Mouse (Mus musculus) inflammation-experienced regulatory T-cells, adult 16 weeks (primary cell): ENCODE measurements around the gene Gm45233. TPM values are rescaled to one million over a fixed set of nuclear protein-coding genes. Genes with fewer than 3 reads are reported as not detected.

Experiments
- polyA plus RNA-seq: library from polyadenylated mRNA; unstranded; fragments of 100-300 nt; shearing (Covaris generic); gene quantifications from one replicate; pipeline ENCODE4 v1.2.1, GENCODE M21; 2017

Gm45233 gene
- not detected for polyA plus RNA-seq

DNA sequence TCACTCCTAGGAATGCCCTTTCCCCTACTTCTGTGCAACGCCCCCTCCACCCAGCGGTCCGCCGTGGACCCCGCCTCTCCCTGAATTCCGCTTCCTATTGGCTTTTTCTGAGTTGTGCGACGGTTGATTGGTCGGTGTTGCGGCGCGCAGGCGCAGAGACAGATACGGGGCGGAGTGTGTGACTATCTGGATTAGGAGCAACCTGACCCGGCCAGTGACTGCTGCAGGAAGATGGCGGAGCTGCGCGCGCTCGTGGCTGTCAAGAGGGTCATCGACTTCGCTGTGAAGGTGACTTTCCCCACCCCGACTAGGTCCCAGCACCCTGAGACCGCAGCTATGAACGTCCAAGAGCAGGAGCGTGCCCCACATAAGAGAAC, at the start of gene Gm45233, which contains the start of gene Etfb:
Gm45233 (plus strand) TSS at position 212 of the 377 bp plus-strand sequence.
Etfb (plus strand) TSS at position 167 of the 377 bp plus-strand sequence.

DNA sequence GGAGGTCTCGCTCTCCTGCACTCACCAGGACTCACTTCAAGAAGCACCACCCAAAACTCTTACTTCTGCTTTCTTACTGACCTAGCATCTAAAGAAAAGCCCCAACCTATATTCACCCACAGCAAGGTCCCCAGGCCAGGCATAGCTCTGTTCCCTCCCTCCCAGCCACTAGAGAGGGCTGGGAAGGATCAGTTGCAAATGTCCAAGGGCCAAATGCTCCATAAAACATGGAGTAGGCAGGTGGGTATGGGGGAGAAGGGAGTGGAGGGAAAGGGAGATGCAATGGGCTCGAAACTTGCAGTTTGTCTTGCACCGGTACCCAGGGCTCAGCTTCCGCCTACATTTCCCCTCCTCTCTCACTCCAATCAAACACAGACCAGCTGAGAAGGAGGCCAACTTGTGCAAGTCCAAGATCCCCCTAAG, 35.8 kb upstream of the Gm45233 start, which contains the start of gene Siglecg:
Siglecg (plus strand) TSS at position 74 of the 423 bp plus-strand sequence.

DNA sequence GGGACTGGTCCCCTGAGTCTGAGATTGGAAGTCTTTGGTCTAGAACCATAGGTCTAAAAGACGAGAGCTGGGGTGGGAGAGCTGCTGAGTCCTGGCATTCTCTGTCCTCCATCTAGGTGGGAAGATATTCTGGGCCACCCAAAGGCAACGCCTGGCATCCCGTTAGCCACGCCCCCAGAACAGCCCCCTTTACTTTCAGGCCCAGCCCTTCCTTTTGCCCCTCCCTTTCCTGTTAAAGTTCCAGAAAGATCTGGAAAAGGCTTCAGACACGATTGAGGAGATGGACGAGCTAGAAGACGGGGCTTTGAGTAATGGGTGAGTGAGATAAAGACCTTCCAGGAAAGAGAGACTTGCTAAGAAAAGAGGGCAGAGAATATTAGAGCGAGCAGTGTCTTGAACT, 16.5 kb upstream of the Gm45233 start, which contains the start of gene Lim2:
Lim2 (plus strand) TSS at position 265 of the 400 bp plus-strand sequence.

DNA sequence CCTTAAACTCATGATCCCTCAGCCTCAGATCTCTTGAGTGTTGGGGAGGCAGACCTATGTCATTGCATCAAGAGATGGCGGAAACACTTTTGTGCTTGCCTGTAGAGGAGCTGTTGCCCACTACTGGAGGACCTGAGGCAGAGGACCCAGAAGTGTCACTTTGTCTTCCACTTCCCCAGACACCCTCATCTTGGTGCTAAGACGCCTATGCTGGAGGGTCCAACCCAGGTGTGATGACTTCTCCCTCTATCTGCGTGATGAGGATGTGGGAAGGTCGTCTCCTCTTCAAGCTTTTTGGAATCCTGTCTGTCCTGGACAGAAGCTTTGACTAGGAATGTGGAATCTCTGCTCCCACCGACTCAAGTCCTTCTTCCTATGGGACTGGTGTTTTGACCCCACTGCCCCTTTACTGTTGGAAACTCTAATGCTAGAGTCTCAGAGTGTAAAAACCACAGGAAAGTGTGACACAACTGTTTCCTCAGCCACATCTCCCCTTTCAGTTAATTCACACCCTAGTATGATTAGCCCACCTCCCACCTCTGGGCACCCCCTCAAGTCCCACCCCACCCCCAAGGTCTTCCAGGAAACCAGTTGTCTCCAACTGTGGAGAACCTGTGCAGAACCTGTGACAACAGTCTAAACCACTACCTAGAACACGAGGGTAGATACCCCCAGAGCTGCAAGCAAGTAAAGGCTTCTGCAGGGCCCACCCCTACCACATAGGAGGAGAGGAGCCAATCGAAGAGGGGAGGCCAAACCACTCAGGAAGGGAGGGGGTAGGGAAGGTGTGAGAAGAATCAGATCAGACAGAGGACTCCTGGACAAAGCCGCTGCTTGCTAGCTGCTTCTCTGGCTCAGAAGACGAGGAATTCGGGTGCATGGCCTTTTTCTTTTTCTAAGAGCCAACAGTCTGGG, 7.3 kb upstream of the Gm45233 start, which contains the start of gene Nkg7:
Nkg7 (plus strand) TSS at position 733 of the 915 bp plus-strand sequence.

DNA sequence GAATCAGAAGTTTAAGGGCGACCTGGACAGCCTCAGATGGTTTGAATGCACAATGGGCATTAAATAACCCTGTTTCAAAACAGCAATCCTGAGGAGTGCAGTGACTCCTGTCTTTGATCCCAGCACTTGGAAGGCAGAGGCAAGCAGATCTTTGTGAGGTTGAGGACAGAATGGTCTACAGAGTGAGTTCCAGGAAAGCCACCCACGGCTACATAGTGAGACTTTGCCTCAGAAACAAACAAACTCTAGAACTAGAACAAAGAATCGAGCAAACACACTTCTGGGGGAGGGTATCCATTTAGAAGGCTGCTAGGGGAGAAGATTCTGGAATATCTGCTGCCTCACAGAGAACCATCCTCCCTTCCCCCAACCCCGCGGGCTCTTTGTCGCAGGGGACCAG, 3.4 kb upstream of the Gm45233 start, which contains the start of gene Cldnd2:
Cldnd2 (plus strand) TSS at position 301 of the 400 bp plus-strand sequence.

DNA sequence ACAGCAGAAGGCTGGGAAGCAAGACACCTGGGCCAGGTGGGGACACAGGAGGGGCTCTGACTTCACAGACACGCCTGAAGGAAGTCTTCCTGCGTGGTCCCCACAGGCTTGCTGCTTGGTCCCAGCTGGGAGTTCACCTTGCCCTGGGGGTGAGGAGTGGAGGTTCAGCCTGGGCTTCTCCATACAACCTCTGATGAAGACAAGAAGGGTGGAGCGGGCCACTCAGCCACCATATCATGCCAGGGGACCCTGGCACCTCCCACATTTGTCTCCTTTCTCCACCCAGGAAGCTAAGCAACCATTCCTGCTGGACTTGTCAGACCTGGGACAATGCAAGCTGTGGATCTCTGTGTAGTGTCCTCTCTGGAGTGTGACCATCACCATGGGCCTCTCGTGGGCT, 18.9 kb downstream of the Gm45233 start, which contains the start of gene Vsig10l:
Vsig10l (plus strand) TSS at position 301 of the 400 bp plus-strand sequence.

DNA sequence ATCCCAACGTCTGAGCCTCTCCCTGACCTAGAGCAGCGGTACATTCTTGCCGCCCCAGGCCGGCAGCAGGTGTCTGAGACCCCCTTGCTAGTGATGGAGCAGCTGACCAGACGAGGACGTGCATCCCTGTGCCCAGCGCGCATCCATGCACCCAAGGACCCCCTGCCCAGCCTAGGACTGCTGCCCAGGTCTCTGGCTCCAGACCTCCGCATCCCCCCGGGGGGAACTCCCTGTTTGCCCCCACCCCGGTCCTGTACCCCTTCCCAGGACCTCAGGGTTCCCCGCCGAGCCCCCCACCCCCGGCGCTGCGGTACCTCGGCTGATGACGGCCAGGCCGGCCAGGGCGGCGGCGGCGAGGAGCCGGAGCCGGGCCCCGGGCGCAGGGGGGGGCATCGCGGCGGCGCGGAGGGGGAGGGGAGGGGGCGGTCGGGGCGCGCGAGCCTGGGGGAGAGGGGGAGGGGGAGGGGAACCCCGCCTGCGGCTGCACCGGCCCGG, 45.8 kb downstream of the Gm45233 start, which contains the start of gene Iglon5:
Iglon5 (minus strand) TSS at position 445 of the 495 bp plus-strand sequence.

Other genes starting within 250 kb of the Gm45233 start
- gene Zfp715, start 130.8 kb upstream of the Gm45233 start, polyA plus RNA-seq: 27.5 TPM
- not detected for gene Siglecf, start 92.8 kb upstream of the Gm45233 start, polyA plus RNA-seq
- gene Siglecg, start 35.9 kb upstream of the Gm45233 start, polyA plus RNA-seq: 1.4 TPM
- not detected for gene Lim2, start 16.5 kb upstream of the Gm45233 start, polyA plus RNA-seq
- 124 TPM for gene Nkg7, start 7.1 kb upstream of the Gm45233 start, polyA plus RNA-seq
- 0.45 TPM for gene Cldnd2, start 3.3 kb upstream of the Gm45233 start, polyA plus RNA-seq
- gene Etfb, start within 50 bp of the Gm45233 start, polyA plus RNA-seq: 154 TPM
- gene Vsig10l, start 19.0 kb downstream of the Gm45233 start, polyA plus RNA-seq: 8.1 TPM
- 0.29 TPM for gene Iglon5, start 45.9 kb downstream of the Gm45233 start, polyA plus RNA-seq
- gene 4931406B18Rik, start 61.8 kb downstream of the Gm45233 start, polyA plus RNA-seq: not detected
- gene Cd33, start 100.3 kb downstream of the Gm45233 start, polyA plus RNA-seq: 0.27 TPM
- 6.2 TPM for gene Zfp658, start 118.1 kb downstream of the Gm45233 start, polyA plus RNA-seq
- 15.6 TPM for gene Zfp719, start 135.5 kb downstream of the Gm45233 start, polyA plus RNA-seq
- not detected for gene Zfp819, start 163.0 kb downstream of the Gm45233 start, polyA plus RNA-seq
- not detected for gene Ceacam18, start 190.6 kb downstream of the Gm45233 start, polyA plus RNA-seq
- 1.8 TPM for gene Siglece, start 216.0 kb downstream of the Gm45233 start, polyA plus RNA-seq
- 5.2 TPM for gene Ctu1, start 227.9 kb downstream of the Gm45233 start, polyA plus RNA-seq
- not detected for gene Klk14, start 246.3 kb downstream of the Gm45233 start, polyA plus RNA-seq